Mouse (Mus musculus): ENCODE data around the gene Cnot3. TPM values are rescaled to one million over a fixed set of nuclear protein-coding genes. Genes with fewer than 3 reads are reported as not detected.

Cnot3 gene
- polyA plus RNA-seq, 1 experiment from 2014 or later, result 48.4 TPM

GRCm38 (mm10) chr7:3664524-3665214, 19.6 kb downstream of the Cnot3 start:
- WGBS, result 30% methylated on average over 15 of the region's 15 CpGs
- ATAC-seq (replicated peaks), result peak; percentile 28

GRCm38 (mm10) chr7:3665215-3666114, 20.4 kb downstream of the Cnot3 start, which contains the start of gene Leng1:
Gene Leng1 (minus strand): TSS chr7:3665840.
- Histone ChIP-seq H3K36me3 (replicated peaks) (peaks cover 21% of the 10 kb centered on the region; the same call in 1 of the 2 replicates), H3K4me1 (peaks cover 22% of the 10 kb centered on the region), H3K27me3 (replicated peaks) (no peaks in the 10 kb centered on the region), H3K4me2 (peak within 1 kb of the TSS; percentile 67), H3K9ac (peak within 1 kb of the TSS; percentile 62), H3K27ac (peak within 1 kb of the TSS; percentile 80), H3K4me3 (peak within 1 kb of the TSS; percentile 75), H3K9me3 (no peaks in the 10 kb centered on the region)
- 4% methylated on average over 45 of the region's 45 CpGs for WGBS
- ATAC-seq (replicated peaks), result peak; percentile 99

More at GRCm38 (mm10) chr7:3664524-3665214, 19.6 kb downstream of the Cnot3 start:
- Histone ChIP-seq H3K27ac (peak overlapping the region; percentile 79), H3K27me3 (replicated peaks) (no peaks in the 10 kb centered on the region), H3K36me3 (replicated peaks) (peaks cover 29% of the 10 kb centered on the region), H3K9ac (peak overlapping the region; percentile 62), H3K4me2 (peak overlapping the region; percentile 67), H3K4me1 (peaks cover 22% of the 10 kb centered on the region), H3K4me3 (peak overlapping the region; percentile 75), H3K9me3 (no peaks in the 10 kb centered on the region)

- no peaks in the 10 kb centered on the region for H3K9me3 ChIP-seq
- H3K4me2 ChIP-seq, result no peak overlapping the region
- no peak overlapping the region for H3K4me3 ChIP-seq
- no peaks in the 10 kb centered on the region for H3K27me3 ChIP-seq (replicated peaks)
- H3K4me1 ChIP-seq, result peaks cover 22% of the 10 kb centered on the region
- H3K36me3 ChIP-seq (replicated peaks), result peaks cover 9% of the 10 kb centered on the region; the same call in 1 of the 2 replicates
- 25% methylated on average over 14 of the region's 14 CpGs for WGBS
- H3K27ac ChIP-seq, result no peak overlapping the region
- ATAC-seq (replicated peaks), result no peak
- H3K9ac ChIP-seq, result no peak overlapping the region
Observed at GRCm38 (mm10) chr7:3666921-3667391, 21.9 kb downstream of the Cnot3 start.

GRCm38 (mm10) chr7:3674507-3675227, 29.6 kb downstream of the Cnot3 start:
- Histone ChIP-seq H3K9me3 (no peaks in the 10 kb centered on the region), H3K4me3 (no peak overlapping the region), H3K4me2 (no peak overlapping the region), H3K27ac (no peak overlapping the region), H3K9ac (no peak overlapping the region), H3K27me3 (replicated peaks) (no peaks in the 10 kb centered on the region), H3K4me1 (no peaks in the 10 kb centered on the region), H3K36me3 (replicated peaks) (peaks cover 11% of the 10 kb centered on the region; the same call in 1 of the 2 replicates)
- peak; percentile 88 for ATAC-seq (replicated peaks)
- WGBS, result 71% methylated on average over 10 of the region's 10 CpGs

- WGBS, result 82% methylated on average over 3 of the region's 3 CpGs
- Histone ChIP-seq H3K9me3 (no peaks in the 10 kb centered on the region), H3K4me1 (no peaks in the 10 kb centered on the region), H3K36me3 (replicated peaks) (peaks cover 11% of the 10 kb centered on the region; the same call in 1 of the 2 replicates), H3K9ac (no peak overlapping the region), H3K4me3 (no peak overlapping the region), H3K27ac (no peak overlapping the region), H3K27me3 (replicated peaks) (no peaks in the 10 kb centered on the region), H3K4me2 (no peak overlapping the region)
- peak; percentile 47 for ATAC-seq (replicated peaks)
Observed at GRCm38 (mm10) chr7:3675228-3675548, 30.1 kb downstream of the Cnot3 start.

- Histone ChIP-seq H3K27ac (no peak overlapping the region), H3K4me2 (no peak overlapping the region), H3K4me3 (no peak overlapping the region), H3K9ac (no peak overlapping the region), H3K4me1 (no peaks in the 10 kb centered on the region), H3K27me3 (replicated peaks) (no peaks in the 10 kb centered on the region), H3K36me3 (replicated peaks) (peaks cover 11% of the 10 kb centered on the region; the same call in 1 of the 2 replicates), H3K9me3 (no peaks in the 10 kb centered on the region)
- no peak for ATAC-seq (replicated peaks)
- WGBS, result 90% methylated on average over 12 of the region's 12 CpGs
Observed at GRCm38 (mm10) chr7:3676371-3676770, 31.3 kb downstream of the Cnot3 start.

- no peak within 1 kb of the TSS for H3K4me2 ChIP-seq
- H3K4me1 ChIP-seq, result no peaks in the 10 kb centered on the region
- no peak within 1 kb of the TSS for H3K9ac ChIP-seq
- H3K9me3 ChIP-seq, result no peaks in the 10 kb centered on the region
- no peak within 1 kb of the TSS for H3K27ac ChIP-seq
- WGBS, result 54% methylated on average over 9 of the region's 9 CpGs
- no peak within 1 kb of the TSS for H3K4me3 ChIP-seq
- ATAC-seq (replicated peaks), result no peak
- peaks cover 11% of the 10 kb centered on the region; the same call in 1 of the 2 replicates for H3K36me3 ChIP-seq (replicated peaks)
- H3K27me3 ChIP-seq (replicated peaks), result no peaks in the 10 kb centered on the region
Observed at GRCm38 (mm10) chr7:3677342-3677741, 32.3 kb downstream of the Cnot3 start, which contains the start of gene Tmc4. Gene Tmc4 (minus strand): TSS chr7:3677553.

GRCm38 (mm10) chr7:3683908-3684550, 39.0 kb downstream of the Cnot3 start:
- Histone ChIP-seq H3K9me3 (no peaks in the 10 kb centered on the region), H3K4me1 (peaks cover 24% of the 10 kb centered on the region), H3K4me2 (peak overlapping the region; percentile 11; the same call in 1 of the 2 replicates), H3K9ac (peak overlapping the region; percentile 11; the same call in 1 of the 2 replicates), H3K36me3 (replicated peaks) (peaks cover 6% of the 10 kb centered on the region; the same call in 1 of the 2 replicates), H3K27me3 (replicated peaks) (no peaks in the 10 kb centered on the region), H3K4me3 (no peak overlapping the region), H3K27ac (peak overlapping the region; percentile 79)
- 43% methylated on average over 10 of the region's 10 CpGs for WGBS
- peak; percentile 87 for ATAC-seq (replicated peaks)

- H3K4me2 ChIP-seq, result no peak overlapping the region
- WGBS, result 66% methylated on average over 8 of the region's 8 CpGs
- H3K4me1 ChIP-seq, result peaks cover 24% of the 10 kb centered on the region
- H3K27ac ChIP-seq, result peak overlapping the region; percentile 79
- peak; percentile 51; the same call in 1 of the 2 replicates for ATAC-seq (replicated peaks)
- H3K36me3 ChIP-seq (replicated peaks), result peaks cover 6% of the 10 kb centered on the region; the same call in 1 of the 2 replicates
- 0 out of 2 replicates have a peak overlapping the region, but pooled peaks have one; percentile 11 for H3K9ac ChIP-seq
- no peaks in the 10 kb centered on the region for H3K9me3 ChIP-seq
- no peaks in the 10 kb centered on the region for H3K27me3 ChIP-seq (replicated peaks)
- H3K4me3 ChIP-seq, result no peak overlapping the region
Observed at GRCm38 (mm10) chr7:3684698-3685097, 39.6 kb downstream of the Cnot3 start.

- H3K27ac ChIP-seq, result peak overlapping the region; percentile 79
- H3K4me3 ChIP-seq, result no peak overlapping the region
- H3K27me3 ChIP-seq (replicated peaks), result no peaks in the 10 kb centered on the region
- 0 out of 2 replicates have a peak, but pooled peaks have one; percentile 34 for ATAC-seq (replicated peaks)
- H3K4me2 ChIP-seq, result no peak overlapping the region
- H3K4me1 ChIP-seq, result peaks cover 24% of the 10 kb centered on the region
- no peak overlapping the region for H3K9ac ChIP-seq
- 78% methylated on average over 31 of the region's 31 CpGs for WGBS
- no peaks in the 10 kb centered on the region for H3K9me3 ChIP-seq
- H3K36me3 ChIP-seq (replicated peaks), result peaks cover 6% of the 10 kb centered on the region; the same call in 1 of the 2 replicates
Observed at GRCm38 (mm10) chr7:3685400-3686187, 40.5 kb downstream of the Cnot3 start.

Measured in midbrain, embryonic 15.5 days (tissue).